Comparison of ENCODE assay signal across 11 mouse cellular contexts in the genomic region with DNA sequence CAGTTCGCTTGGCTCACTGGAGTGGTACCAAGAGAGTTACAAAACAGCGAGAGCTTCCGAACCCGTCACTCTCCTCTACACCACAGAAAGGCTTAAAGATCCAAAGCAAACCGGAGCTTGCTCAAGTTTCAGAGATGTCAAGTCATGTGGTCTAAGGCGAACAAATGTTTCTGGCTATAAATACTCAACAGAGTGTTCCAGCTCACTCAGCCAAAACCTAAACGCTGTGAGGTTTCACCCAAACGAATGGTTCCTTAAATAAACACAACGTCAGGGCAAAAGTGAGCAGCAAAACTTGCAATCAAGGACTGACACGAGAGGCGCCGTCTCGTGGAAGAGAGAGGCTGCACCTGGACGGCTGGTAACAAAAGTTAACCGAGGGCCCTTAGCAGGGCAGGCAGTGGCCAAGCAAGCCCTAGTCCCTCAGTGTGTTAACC.
DNase-seq lines count a peak whose midpoint lies in the region; ATAC-seq lines count a peak whose summit lies in the region.
"Had no signal": no experiment of that assay in that cellular context is flagged by ENCODE, and none has a peak within 500 bp of the region (broad histone marks: within the 10 kb centered on the region; RNA-seq: fewer than 3 reads in every experiment).

No protein-coding gene starts in this region.

- no peak overlapping the region for H3K27ac ChIP-seq in midbrain, embryonic 14.5 days (replicated peaks; ENCODE audit: low read depth, low read length)

- no peak overlapping the region for H3K9ac ChIP-seq in midbrain, embryonic 14.5 days (replicated peaks; ENCODE audit: low read length)

- H3K4me2 ChIP-seq in midbrain, embryonic 14.5 days (ENCODE audit: low read length), result no peak overlapping the region

- no peaks in the 10 kb centered on the region for H3K36me3 ChIP-seq in midbrain, embryonic 14.5 days (ENCODE audit: control insufficient read depth, insufficient read depth, low read length)

- no peaks in the 10 kb centered on the region for H3K27me3 ChIP-seq in midbrain, embryonic 14.5 days (ENCODE audit: control insufficient read depth, insufficient read depth, low read length)

- DNase-seq in frontal cortex, adult 2 months (ENCODE audit: extremely low spot score in 1 of 2, low spot score in 1 of 2), result peak; percentile 2 to 22
- DNase-seq in frontal cortex, postnatal 10 days (ENCODE audit: low spot score in 2 of 2), result no peak
- peak; percentile 4 to 7 for DNase-seq in right cerebral cortex, adult 2 months (ENCODE audit: low spot score in 2 of 2)
- DNase-seq in right cerebral cortex, postnatal 4 days, result no peak
- peak; percentile 25 to 27 for DNase-seq in lung, postnatal 4 days
- DNase-seq in thymus, postnatal 4 days, result peak; percentile 21
- DNase-seq in midbrain, embryonic 14.5 days, result no peak
- DNase-seq in adrenal gland, postnatal 10 days, result no peak
- DNase-seq: cerebellum, adult 8-10 months; retina, postnatal 1 day had no signal

- ATAC-seq in midbrain, embryonic 14.5 days (ENCODE audit: low FRiP score, low TSS enrichment), result no peak
- ATAC-seq: midbrain, embryonic 16.5 days had no signal

- H3K9me3 ChIP-seq in midbrain, embryonic 14.5 days (ENCODE audit: control insufficient read depth, low read length), result no peaks in the 10 kb centered on the region

- H3K4me3 ChIP-seq in midbrain, embryonic 14.5 days (replicated peaks; ENCODE audit: low read depth, low read length), result no peak overlapping the region

- no peaks in the 10 kb centered on the region for H3K4me1 ChIP-seq in midbrain, embryonic 14.5 days (ENCODE audit: control insufficient read depth, insufficient read depth, low read length)

- WGBS in midbrain, embryonic 14.5 days, result 88% methylated on average over 15 of the region's 15 CpGs

Comparison
In these comparisons a context has a peak if more than half of its experiments do, and no peak if none do; other contexts are left out.
1. DNase-seq: peak in frontal cortex, adult 2 months (2 of 2), right cerebral cortex, adult 2 months (2 of 2), lung, postnatal 4 days (2 of 2) and thymus, postnatal 4 days (single experiment); none in frontal cortex, postnatal 10 days (0 of 2), right cerebral cortex, postnatal 4 days (single experiment), midbrain, embryonic 14.5 days (single experiment) and adrenal gland, postnatal 10 days (single experiment).